Mouse (Mus musculus) spleen, adult 18-20 months (tissue): Measurements from ENCODE around the gene Ms4a4b.
"Not testable (repeated sequence)": the region's sequence is repeated elsewhere in the genome, so short reads cannot be mapped to it uniquely, and the experiment has no call there.

Source experiments
- DNase-seq, 2 experiments: peaks; one replicate each; pipeline ENCODE4 v3.0.0; 2022; ENCODE audit warnings: mixed read lengths in 2 of 2

Gene Ms4a4b

DNA sequence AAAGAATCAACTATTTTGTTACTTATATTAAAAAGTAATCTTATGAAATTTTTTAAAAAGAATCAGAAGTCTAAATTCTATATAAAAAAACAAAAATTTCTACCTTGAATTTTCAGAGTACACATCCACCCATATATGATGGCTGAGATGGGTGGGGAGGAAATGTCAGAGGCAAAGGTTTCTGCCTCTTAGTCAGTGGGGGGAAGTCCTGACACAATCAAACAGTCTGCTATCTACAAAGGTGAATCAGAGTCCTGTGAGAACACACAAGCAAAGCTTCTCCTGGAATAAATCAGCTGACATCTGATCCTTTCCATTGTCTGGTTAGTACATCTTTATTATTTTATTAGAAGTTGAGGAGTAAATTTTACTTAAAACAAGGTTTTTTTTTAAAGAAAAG lies at the start of gene Ms4a4b:
TSS of gene Ms4a4b (plus strand) at position 216 of the 400 bp plus-strand sequence.
- no peak for DNase-seq

DNA sequence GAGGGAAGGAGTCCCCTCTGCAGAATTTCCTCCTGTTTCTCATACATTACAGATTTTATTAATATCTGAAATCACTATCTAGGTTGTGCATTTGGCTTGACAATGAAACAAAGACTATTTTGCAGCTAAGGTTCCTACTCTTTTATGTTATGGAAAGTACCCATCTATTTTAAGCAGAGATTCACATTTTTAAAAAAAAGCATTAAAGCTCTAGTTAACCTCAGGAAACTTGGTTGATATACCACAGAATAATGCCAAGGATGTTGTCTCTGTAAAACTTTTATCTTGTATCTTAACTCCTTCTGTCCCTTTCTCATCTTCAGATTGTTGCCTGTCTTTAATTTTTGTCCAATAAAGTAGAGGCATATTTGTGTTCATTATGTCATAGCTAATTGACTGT lies 47.6 kb upstream of the Ms4a4b start:
- DNase-seq: no peak

DNA sequence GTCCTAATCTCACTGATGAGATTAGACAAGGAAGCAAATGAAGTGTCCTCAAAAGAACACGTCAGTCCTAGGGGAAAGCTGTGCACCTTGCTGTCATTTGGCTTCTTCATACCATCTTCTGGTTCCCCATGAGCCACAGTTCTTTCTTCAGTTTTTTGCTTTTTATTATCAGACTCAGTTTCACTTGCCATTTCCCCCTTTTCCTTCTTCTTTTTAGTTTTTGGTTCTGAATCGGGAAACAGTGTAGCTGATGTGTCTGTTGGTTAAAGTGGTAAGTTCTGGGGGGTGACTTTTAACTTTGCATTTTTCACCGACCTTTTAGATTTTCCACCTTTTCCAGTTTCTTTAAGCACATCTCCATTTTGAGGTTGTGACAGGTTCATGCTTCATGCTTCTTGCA lies 38.8 kb upstream of the Ms4a4b start, which contains the start of gene Ms4a4c:
TSS of gene Ms4a4c (plus strand) at position 244 of the 400 bp plus-strand sequence.
- no peak for DNase-seq

DNA sequence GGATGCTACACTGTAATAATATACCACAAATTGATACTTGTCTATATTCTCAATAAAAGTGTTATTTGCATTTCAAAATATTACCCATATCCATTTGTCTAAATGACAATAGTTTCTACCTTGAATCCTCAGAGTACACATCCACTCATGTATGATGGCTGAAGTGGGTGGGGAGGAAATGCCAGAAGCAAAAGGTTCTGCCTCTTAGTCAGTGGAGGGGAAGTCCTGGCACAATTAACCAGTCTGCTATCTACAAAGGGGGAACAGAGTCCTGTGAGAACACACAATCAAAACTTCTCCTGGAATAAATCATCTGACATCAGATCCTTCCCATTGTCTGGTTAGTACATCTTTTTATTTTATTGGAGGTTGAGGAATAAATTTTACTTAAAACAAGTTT lies 35.9 kb upstream of the Ms4a4b start:
- no peak for DNase-seq

DNA sequence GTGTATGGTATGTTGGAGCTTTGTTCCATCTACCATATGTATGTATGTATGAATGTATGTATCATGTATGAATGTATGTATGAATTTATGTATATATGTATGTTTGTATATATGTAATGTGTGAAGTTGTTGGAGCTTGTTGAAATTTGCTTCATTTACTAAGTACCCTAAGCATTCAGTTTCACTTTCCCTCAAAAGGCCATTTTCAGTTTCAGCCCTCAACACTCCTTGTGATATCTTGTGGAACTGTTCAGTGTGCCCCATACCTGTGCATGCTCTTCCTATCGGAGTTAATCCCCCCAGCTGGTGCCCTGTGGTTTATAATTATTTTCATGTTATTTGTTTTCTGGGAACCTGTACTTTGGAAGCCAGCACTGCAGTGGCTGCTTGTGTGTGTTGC lies 34.8 kb upstream of the Ms4a4b start:
- no peak for DNase-seq

DNA sequence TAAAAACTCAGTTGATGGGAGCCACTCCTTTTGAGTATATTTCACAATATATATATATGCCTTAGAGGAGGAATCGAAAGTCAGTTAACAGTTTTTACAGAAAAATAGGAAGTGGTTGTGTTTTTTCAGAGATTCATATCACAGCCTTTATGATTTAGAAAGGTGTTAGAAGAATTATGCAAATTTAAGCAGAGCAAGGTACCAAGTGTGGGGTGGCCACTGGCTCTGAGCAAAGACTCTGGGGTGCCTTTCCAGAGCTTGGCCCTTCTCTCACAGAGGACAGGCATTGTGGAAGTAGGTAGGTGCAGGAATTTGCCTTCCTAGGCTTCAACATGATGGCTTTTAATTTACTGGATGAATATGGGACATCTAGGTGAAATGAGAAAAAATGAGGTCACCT lies 31.7 kb upstream of the Ms4a4b start:
- DNase-seq: peak; percentile 30 to 32

DNA sequence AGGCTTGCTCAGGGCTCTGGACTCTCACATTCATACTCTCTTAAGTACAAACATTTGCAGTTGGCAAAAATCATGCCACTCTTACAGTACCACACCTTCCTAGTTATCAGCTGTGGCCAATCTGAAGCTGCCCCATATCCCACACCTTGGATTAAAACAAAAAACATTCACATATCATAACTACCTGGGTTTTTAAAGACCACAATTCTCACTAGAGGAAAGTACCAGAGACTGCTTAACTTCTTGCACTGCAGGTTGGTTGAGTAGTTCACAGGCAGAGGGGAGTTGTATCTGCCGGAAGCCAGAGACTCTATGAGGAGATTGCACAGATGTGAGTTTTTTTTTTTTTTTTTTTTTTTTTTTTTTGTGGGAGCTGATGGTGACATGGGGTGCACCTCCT lies 29.3 kb upstream of the Ms4a4b start:
- no peak for DNase-seq

DNA sequence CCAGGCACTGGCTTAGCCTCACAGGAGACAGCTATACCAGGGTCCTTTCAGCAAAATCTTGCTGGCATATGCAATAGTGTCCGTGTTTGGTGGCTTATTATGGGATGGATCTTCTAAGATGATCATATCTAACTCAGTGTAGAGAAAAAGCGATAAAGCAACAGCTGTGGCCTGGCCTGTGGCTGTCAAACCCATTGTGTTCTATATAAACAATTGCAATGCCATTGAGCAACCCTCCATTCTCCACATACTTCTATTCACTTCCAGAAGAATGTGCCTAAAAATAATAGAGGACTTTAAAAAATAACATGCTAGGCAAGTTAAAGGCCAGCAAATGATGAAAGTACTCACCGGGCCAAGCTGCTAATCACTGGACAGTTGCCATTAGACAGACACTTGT lies 27.8 kb upstream of the Ms4a4b start:
- DNase-seq: no peak

DNA sequence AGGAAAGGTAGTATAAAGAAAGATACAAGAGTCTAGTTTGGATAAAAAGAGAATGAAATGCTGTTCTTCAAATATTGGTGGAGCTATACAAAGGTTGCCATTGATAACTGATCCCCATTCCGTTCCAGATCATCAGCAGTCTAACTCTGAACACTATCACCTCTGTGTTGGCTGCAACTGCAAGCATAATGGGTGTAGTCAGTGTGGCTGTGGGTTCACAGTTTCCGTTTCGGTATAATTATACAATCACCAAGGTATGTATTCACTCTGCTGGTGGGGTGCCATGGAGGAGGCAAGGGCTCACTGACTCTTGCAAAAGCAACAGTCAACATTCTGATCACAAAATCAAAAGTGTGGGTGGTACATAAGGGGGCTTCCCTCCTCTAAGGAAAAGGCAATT lies 24.5 kb upstream of the Ms4a4b start:
- not testable (repeated sequence) for DNase-seq

DNA sequence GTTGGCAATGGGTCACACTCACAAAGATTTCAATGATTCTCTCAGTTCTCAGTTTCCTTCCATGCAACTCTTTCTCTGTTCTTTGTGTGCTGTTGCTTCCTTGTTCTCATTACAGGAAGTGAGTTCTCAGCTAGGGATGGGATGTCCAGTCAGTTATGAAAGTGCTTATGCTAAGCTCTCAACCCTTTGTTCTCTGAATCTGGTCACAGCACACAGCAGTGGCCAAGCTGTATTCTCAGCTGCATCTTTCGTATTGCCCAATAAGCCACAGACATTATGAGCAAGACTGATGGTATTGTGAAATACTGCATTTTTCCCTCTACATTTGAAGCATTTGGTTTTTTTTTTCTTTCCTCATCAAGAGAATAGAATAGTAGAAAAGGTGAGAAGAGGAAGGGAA lies 12.1 kb upstream of the Ms4a4b start:
- not testable (repeated sequence) for DNase-seq

DNA sequence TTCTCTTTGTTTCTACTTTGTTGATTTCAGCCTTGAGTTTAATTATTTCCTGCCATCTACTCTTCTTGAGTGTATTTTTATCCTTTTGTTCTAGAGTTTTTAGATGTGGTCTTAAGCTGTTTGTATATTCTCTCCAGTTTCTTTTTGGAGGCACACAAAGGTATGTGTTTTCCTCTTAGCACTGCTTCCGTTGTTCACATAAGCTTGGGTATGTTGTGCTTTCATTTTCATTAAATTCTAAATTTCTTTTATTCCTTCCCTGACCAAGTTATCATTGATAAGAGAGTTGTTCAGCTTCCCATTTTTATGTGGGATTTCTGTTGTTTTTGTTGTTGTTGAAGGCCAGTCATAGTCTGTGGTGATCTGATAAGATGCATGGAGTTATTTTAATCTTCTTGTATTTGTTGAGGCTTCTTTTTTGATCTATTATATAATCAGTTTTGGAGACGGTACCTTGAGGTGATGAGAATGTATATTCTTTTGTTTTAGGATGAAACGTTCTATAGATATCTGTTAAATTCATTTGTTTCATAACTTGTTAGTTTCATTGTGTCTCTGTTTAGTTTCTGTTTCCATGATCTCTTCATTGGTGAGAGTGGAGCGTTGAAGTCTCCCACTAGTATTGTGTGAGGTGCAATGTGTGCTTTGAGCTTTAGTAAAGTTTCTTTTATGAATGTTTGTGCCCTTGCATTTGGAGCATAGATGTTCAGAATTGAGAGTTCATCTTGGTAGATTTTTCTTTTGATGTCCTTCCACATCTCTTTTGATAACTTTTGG lies 8.1 kb upstream of the Ms4a4b start:
- no peak for DNase-seq

DNA sequence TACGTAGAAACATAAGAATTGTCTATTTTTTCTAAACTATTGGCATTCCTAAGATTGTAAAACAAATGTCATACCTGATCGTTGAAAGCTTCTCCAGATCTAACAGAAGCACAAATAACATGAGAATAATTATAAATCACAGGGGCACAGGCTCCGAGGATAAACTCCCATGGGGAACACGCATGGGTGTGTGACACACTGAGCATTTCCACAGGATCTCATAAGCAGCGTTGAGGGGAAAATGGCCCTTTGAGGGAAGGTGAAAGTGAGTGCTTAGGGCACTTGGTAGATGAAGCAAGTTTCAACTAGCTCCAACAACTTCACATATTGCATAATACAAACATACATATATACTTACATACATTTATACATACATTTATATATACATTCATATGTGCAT lies 611 bp downstream of the Ms4a4b start:
- DNase-seq: no peak

DNA sequence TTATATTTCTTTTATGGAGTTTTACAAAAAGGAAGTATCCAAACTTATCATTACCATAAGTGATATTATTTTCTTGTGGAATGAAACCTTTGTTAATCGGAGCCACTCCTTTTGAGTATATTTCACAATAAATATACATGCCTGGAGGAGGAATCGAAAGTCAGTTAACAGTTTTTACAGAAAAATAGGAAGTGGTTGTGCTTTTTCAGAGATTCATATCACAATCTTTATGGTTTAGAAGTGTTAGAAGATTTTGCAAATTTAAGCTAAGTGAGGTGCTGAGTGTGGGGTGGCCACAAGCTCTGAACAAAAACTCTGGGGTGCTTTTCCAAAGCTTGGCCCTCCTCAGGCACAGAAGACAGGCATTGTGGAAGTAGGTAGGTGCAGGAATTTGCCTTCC lies 3.9 kb downstream of the Ms4a4b start:
- DNase-seq: no peak

DNA sequence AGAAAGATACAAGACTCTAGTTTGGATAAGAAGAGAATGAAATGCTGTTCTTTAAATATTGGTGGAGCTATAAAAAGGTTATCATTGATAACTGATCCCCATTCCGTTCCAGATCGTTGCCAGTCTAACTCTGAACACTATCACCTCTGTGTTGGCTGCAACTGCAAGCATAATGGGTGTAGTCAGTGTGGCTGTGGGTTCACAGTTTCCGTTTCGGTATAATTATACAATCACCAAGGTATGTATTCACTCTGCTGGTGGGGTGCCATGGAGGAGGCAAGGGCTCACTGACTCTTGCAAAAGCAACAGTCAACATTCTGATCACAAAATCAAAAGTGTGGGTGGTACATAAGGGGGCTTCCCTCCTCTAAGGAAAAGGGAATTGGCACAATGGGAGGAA lies 15.7 kb downstream of the Ms4a4b start:
- DNase-seq: not testable (repeated sequence)

DNA sequence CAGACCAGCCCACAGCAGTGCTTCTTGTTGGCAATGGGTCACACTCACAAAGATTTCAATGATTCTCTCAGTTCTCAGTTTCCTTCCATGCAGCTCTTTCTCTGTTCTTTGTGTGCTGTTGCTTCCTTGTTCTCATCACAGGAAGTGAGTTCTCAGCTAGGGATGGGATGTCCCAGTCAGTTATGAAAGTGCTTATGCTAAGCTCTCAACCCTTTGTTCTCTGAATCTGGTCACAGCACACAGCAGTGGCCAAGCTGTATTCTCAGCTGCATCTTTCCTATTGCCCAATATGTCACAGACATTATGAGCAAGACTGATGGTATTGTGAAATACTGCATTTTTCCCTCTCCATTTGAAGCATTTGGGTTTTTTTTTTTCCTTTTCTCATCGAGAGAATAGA lies 21.4 kb downstream of the Ms4a4b start:
- not testable (repeated sequence) for DNase-seq

DNA sequence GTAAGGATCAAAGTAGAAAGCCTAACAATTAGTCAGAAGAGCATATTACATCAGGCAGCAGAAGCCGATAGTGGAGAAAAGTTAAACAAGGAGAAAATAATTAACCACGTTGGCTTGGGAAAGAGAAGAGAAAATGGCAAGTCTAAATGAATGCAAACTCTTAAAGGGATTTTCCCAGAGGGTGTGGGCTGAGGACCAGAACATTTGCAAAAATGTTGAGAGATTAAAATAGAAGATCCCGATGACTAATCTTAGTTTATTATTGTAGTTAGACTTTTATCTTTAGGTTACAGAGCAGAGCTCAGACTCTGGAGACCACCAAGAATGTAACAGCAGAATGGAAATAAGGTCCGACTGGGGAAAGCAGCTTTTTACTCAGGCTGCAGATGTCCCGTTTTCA lies 23.1 kb downstream of the Ms4a4b start:
- no peak for DNase-seq

DNA sequence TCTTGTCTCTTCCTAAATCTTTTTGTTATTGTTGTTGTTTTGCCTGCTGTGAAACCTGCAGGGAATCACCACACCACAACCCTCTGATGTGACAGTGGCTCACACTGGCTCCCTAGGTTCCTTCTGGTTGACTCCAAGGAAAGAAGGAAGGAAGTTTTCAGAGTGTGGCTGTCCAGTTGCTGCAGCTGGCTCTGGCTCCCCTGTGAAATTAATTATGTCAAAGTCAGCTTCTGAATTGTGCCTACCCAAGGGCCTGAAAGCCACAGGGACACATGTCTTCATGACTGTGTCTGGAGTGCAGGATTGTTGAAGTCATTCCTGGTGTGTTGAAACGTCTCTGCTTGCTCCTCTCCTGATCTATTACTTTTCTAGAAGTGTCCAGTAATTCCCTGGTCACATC lies 25.0 kb downstream of the Ms4a4b start:
- not testable (repeated sequence) for DNase-seq

DNA sequence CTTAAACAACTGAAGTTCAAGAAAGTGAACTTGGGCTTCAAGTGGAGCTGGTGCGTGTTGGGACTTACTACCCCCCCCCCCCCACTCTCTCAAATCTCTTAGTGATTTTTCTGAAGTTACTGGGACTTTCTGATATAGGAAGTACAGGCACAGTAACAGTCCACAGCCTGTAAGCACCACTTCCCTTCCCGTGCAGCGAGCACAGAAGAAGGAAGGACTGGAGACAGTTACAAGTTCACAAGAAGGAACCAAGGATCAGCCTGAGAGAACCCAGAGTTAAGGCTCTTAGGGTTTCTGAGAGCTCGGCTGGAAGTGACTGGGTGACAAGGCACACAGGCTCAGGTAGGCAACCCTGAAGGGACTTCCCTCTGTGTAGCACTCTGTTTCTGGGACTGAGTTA lies 25.9 kb downstream of the Ms4a4b start, which contains the start of gene Ms4a6c:
TSS of gene Ms4a6c (plus strand) at position 152 of the 400 bp plus-strand sequence.
- not testable (repeated sequence) for DNase-seq

DNA sequence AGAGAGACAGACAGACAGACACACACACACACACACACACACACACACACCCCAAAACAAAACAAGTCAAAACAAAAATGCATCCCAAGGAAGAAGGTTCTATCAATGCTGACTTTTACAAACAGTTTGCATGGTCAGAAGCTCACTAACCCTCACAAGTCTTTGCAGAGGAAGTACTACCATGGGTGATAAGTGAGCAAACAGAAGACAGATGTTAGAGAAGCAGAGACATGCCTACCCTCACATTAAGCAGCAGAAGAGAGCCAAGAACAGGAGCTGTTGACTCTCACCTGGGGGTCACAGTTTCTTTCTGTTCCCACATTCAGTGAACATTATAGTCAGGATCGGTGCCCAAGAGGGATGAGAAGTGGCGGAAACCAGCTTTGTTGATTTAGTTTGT lies 36.4 kb downstream of the Ms4a4b start:
- no peak for DNase-seq

DNA sequence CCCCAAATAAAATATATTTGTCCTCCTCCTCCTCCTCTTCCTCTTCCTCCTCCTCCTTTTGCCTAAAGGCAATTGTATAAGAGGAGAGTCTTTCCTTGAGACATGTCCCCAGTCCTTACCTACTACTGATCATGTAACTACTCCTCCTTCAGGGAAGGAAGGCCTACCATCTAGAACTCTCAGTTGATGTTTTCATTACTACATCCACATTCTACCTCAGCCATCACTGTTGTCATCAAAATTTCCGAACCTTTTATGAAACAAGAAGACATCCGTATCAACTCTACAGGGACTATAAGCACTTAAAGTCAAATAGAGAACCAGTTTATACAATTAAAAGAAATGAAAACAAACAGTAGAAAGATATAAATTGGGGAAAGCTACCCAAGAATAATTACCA lies 39.3 kb downstream of the Ms4a4b start:
- DNase-seq: no peak

DNA sequence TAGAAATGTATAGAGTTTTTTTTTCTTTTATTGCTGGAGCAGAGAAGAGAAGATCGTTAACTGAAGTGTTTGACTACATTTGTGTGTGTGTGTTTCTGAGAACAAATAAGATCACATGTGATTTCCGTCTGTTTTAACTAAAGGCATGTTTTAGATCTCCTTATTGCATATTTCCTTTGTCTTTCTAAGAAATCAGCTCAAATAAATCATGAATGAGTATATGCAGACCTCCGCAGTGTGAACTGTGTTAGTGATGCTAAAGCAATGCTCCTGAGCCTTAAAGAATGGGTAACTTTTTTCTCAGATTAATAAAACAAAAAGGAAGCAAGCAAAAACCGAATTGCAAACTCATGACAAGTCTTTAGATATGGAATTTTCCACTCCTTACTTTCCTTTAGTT lies 40.6 kb downstream of the Ms4a4b start:
- DNase-seq: no peak

DNA sequence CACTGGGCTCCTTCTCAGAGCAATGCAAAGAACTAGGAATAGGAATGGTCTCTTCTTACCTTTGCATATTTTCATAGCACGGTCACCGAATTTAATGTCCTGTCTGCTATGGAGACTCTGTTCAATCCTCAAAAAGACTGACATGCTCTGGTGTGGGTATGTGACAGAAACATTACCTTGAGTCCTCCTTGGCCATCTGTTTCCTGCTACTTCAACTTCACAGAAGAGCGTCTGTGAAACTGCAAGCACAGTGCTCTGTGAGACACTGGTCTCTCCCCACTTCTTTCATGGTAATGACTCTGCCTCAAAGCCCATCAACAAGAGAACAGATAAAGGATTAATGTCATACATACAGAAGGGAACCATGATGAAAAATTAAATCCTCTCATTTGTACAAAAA lies 41.0 kb downstream of the Ms4a4b start:
- DNase-seq: no peak

DNA sequence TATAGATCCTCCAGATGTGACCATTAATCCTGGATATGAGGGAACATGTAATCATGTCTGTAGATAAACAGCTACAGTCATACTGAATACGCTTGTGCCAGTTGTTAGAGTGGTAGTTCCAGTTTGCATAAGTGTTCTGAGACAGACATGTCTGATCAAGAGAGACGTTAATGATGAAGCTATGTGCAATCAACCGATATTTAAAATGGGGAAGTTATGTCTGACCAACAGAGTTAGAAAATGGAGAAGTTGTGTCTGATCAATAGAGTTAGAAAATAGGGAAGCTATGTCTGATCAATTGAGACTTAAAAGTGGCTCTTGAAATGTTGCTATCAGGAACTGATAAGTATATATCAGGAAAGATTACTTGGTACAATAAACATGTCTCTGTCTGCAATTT lies 41.9 kb downstream of the Ms4a4b start:
- no peak for DNase-seq

DNA sequence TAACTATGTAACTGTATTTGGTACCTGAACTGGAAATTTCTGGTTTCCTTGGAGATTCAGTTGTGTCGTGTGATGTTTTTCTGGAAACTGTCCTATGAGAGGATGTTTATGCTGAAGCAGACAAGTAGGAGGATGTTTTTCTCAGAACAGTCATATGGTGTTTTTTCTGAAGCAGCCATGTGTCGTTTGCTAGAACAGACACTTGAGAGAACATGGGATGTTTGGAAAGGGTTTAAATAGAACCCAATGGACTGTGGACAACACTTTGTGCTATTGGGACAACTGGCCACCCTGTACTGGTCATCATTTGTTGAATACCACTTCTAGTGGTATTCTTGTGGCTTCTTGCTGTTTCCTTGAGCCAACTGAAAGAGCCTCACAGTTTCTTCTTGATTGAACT lies 42.4 kb downstream of the Ms4a4b start, which contains the start of gene Gm8369:
TSS of gene Gm8369 (plus strand) at position 193 of the 400 bp plus-strand sequence.
- no peak for DNase-seq

DNA sequence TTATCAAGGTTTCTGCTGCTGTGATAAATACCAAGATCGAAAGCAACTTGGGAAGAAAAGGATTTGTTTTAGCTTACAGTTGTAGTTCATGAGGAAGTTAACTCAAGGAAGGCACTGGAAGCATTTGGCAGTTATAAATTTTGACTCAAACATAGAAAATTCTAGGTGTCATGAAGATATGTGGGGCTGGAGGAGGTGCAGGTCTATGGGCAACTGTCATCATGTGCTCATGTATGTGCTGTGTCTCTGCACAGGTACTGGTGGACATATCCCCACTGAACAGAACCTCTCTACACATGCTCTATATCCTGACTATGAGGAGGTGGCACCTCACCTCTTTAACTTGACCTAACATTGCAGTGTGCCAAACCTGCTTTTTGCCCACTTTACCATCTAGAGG lies 43.2 kb downstream of the Ms4a4b start:
- DNase-seq: no peak
